20 mouse cellular contexts compared by ENCODE assay signal in the genomic region with DNA sequence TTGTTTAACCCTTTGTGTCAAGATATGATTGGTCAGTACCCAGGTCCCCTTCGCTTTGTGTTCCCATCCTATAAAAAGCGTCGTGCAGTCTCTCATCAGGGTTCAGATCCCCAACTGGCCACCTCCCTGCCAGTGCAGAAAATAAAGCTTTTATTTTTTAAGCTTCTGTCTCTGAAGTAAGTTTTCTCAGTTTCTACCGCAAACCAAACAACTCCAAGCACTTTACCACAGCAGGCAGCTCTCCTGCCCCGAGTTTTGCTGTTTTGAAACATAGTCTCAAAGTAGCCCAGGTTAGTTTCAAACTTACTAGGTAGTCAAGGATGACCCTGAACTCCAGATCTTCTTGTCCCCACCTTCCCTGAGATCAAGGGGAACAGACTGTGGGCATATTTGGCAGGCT. TPM values are rescaled to one million over a fixed set of nuclear protein-coding genes. Genes with fewer than 3 reads are reported as not detected.
DNase-seq lines count a peak whose midpoint lies in the region; ATAC-seq and TF ChIP-seq lines count a peak whose summit lies in the region.
"Had no signal": no experiment of that assay in that cellular context is flagged by ENCODE, and none has a peak within 500 bp of the region (broad histone marks: within the 10 kb centered on the region; RNA-seq: fewer than 3 reads in every experiment).

No protein-coding gene starts in this region.

- no peak overlapping the region for H3K9ac ChIP-seq in heart, adult 2 months (ENCODE audit: low read depth, low read length)
- no peak overlapping the region for H3K9ac ChIP-seq in liver, embryonic 11.5 days (ENCODE audit: low read depth, low read length)
- H3K9ac ChIP-seq in liver, embryonic 13.5 days = peak overlapping the region; percentile 71
- H3K9ac ChIP-seq in forebrain, embryonic 16.5 days (replicated peaks; ENCODE audit: low read depth, low read length) = no peak overlapping the region
- H3K9ac ChIP-seq: forebrain, postnatal 0 days; hindbrain, embryonic 13.5 days had no signal

- intact Hi-C loops in heart, adult 2 months (cut with DNase I) = loop anchor here (1.0 to 5.0 kb wide), 2 partner anchors 10 to 74 kb away; no protein-coding TSS in a partner anchor
- intact Hi-C loops in heart, postnatal 36 days (cut with DNase I) = no loop called here

- H3K27ac ChIP-seq in heart, adult 2 months = peak overlapping the region; percentile 83
- peak overlapping the region; percentile 94; the same call in 1 of the 2 replicates for H3K27ac ChIP-seq in liver, embryonic 11.5 days (ENCODE audit: low read depth, low read length)
- peak overlapping the region; percentile 94 for H3K27ac ChIP-seq in liver, embryonic 13.5 days
- H3K27ac ChIP-seq in forebrain, embryonic 16.5 days (ENCODE audit: low read length) = no peak overlapping the region
- H3K27ac ChIP-seq: hindbrain, embryonic 13.5 days had no signal

- TF ChIP-seq CTCF in heart, adult 2 months (IDR thresholded peaks at IDR 0.05) = no peak

- H3K36me3 ChIP-seq in heart, adult 2 months (ENCODE audit: control insufficient read depth, insufficient read depth, low read length) = peaks cover 2% of the 10 kb centered on the region; the same call in 1 of the 2 replicates
- H3K36me3 ChIP-seq in liver, embryonic 11.5 days (ENCODE audit: control insufficient read depth, insufficient read depth, low read length) = peaks cover 15% of the 10 kb centered on the region
- H3K36me3 ChIP-seq in liver, embryonic 13.5 days = peaks cover 45% of the 10 kb centered on the region
- H3K36me3 ChIP-seq in forebrain, embryonic 16.5 days (ENCODE audit: control insufficient read depth, insufficient read depth) = no peaks in the 10 kb centered on the region

- no peaks in the 10 kb centered on the region for H3K9me3 ChIP-seq in liver, embryonic 11.5 days (ENCODE audit: control insufficient read depth, low read length)
- H3K9me3 ChIP-seq in liver, embryonic 13.5 days (replicated peaks) = no peaks in the 10 kb centered on the region
- no peaks in the 10 kb centered on the region for H3K9me3 ChIP-seq in forebrain, embryonic 16.5 days (ENCODE audit: control insufficient read depth, low read length)
- H3K9me3 ChIP-seq: hindbrain, embryonic 13.5 days had no signal

- 0 out of 2 replicates have a peak, but pooled peaks have one; percentile 20 for TF ChIP-seq POLR2A in heart, adult 2 months (IDR thresholded peaks at IDR 0.05; ENCODE audit: insufficient read depth, low read depth, low read length)

- H3K4me2 ChIP-seq in liver, embryonic 11.5 days = no peak overlapping the region
- H3K4me2 ChIP-seq in liver, embryonic 13.5 days = no peak overlapping the region
- no peak overlapping the region for H3K4me2 ChIP-seq in forebrain, embryonic 16.5 days (ENCODE audit: low read length)
- H3K4me2 ChIP-seq: hindbrain, embryonic 13.5 days had no signal

- no peak for ATAC-seq in liver, embryonic 11.5 days (replicated peaks; ENCODE audit: low FRiP score)
- no peak for ATAC-seq in liver, embryonic 13.5 days (ENCODE audit: low read depth)
- ATAC-seq in forebrain, embryonic 16.5 days = no peak
- ATAC-seq: forebrain, postnatal 0 days had no signal

- no peaks in the 10 kb centered on the region for H3K27me3 ChIP-seq in heart, adult 2 months (ENCODE audit: control insufficient read depth, insufficient read depth, low read length)
- H3K27me3 ChIP-seq in liver, embryonic 11.5 days (replicated peaks; ENCODE audit: control insufficient read depth, insufficient read depth, low read length) = no peaks in the 10 kb centered on the region
- H3K27me3 ChIP-seq in liver, embryonic 13.5 days = no peaks in the 10 kb centered on the region
- no peaks in the 10 kb centered on the region for H3K27me3 ChIP-seq in forebrain, embryonic 16.5 days (replicated peaks; ENCODE audit: control insufficient read depth, insufficient read depth, low read length)
- H3K27me3 ChIP-seq: hindbrain, embryonic 13.5 days had no signal

- no peak overlapping the region for H3K4me3 ChIP-seq in heart, adult 2 months
- no peak overlapping the region for H3K4me3 ChIP-seq in liver, embryonic 11.5 days (ENCODE audit: low read depth, low read length)
- H3K4me3 ChIP-seq in liver, embryonic 13.5 days (replicated peaks) = no peak overlapping the region
- no peak overlapping the region for H3K4me3 ChIP-seq in forebrain, embryonic 16.5 days (replicated peaks; ENCODE audit: low read length)
- H3K4me3 ChIP-seq: hindbrain, embryonic 13.5 days had no signal

- no peak for DNase-seq in heart, adult 2 months
- DNase-seq in heart, postnatal 36 days = no peak
- no peak for DNase-seq in liver, embryonic 11.5 days (ENCODE audit: low spot score)
- DNase-seq in liver = no peak
- no peak for DNase-seq in liver, embryonic 13.5 days
- DNase-seq in yolk sac, embryonic 10.5 days (ENCODE audit: low spot score) = peak; percentile 55
- DNase-seq in layer of hippocampus, adult 9-10 months (ENCODE audit: low spot score) = no peak
- DNase-seq: cerebellum, adult 8-10 months; forebrain, postnatal 0 days; gastrocnemius, postnatal 14 days; thymus, postnatal 14 days had no signal

- 92% methylated on average over 5 of the region's 5 CpGs for WGBS in heart, adult 2 months
- 86% methylated on average over 5 of the region's 5 CpGs for WGBS in liver, embryonic 11.5 days
- 85% methylated on average over 5 of the region's 5 CpGs for WGBS in liver, embryonic 13.5 days (ENCODE audit: insufficient replicate concordance)
- 94% methylated on average over 5 of the region's 5 CpGs for WGBS in forebrain, embryonic 16.5 days

- peaks cover 14% of the 10 kb centered on the region for H3K4me1 ChIP-seq in heart, adult 2 months (ENCODE audit: control insufficient read depth, insufficient read depth, low read length)
- peaks cover 29% of the 10 kb centered on the region for H3K4me1 ChIP-seq in liver, embryonic 11.5 days (replicated peaks; ENCODE audit: control insufficient read depth, insufficient read depth, low read length)
- H3K4me1 ChIP-seq in liver, embryonic 13.5 days (replicated peaks) = peaks cover 71% of the 10 kb centered on the region
- peaks cover 11% of the 10 kb centered on the region for H3K4me1 ChIP-seq in forebrain, embryonic 16.5 days (replicated peaks; ENCODE audit: control insufficient read depth, insufficient read depth, low read length)

- no peaks in the 10 kb centered on the region for H3K79me2 ChIP-seq in heart, adult 2 months (replicated peaks; ENCODE audit: control insufficient read depth, insufficient read depth, low read length)

- no peak for TF ChIP-seq EP300 in heart, adult 2 months (IDR thresholded peaks at IDR 0.05; ENCODE audit: insufficient read depth, low read depth, low read length)

RNA-seq across cellular contexts. Expression of gene Ticam1, which starts 1.8 kb away (rescaled TPM):
- 1 to 10 TPM; 8.0 TPM for total RNA-seq in heart, adult 2 months (2021)
- 16.8 and 18.0 TPM in 2 replicates for polyA plus RNA-seq in heart, adult 2 months (2012; rRNA removed)
- 1 to 10 TPM; 8.7 to 8.8 TPM for total RNA-seq in heart, postnatal 36 days (2021)
- 5.8 and 6.2 TPM in 2 replicates for polyA plus RNA-seq in liver, embryonic 11.5 days (2014; fragmentation: Nextera tagmentation; extraction: Ambion mirVana)
- 2.3 and 2.7 TPM in 2 replicates for polyA plus RNA-seq in liver, embryonic 13.5 days (2015; fragmentation: Nextera tagmentation; extraction: Ambion mirVana)
- polyA plus RNA-seq in forebrain, embryonic 16.5 days (2015; fragmentation: Nextera tagmentation; extraction: Ambion mirVana) = 1.6 and 1.9 TPM in 2 replicates

RNA-seq across cellular contexts. Expression of gene Plin3, which starts 14.3 kb away (rescaled TPM):
- 100 to 1,000 TPM; 160 to 221 TPM for total RNA-seq in heart, adult 2 months (2021)
- 65.6 and 66.2 TPM in 2 replicates for polyA plus RNA-seq in heart, adult 2 months (2012; rRNA removed)
- total RNA-seq in heart, postnatal 36 days (2021) = 100 to 1,000 TPM; 183 to 206 TPM
- polyA plus RNA-seq in liver, embryonic 11.5 days (2014; fragmentation: Nextera tagmentation; extraction: Ambion mirVana) = 48.4 and 53.7 TPM in 2 replicates
- 24.9 and 27.1 TPM in 2 replicates for polyA plus RNA-seq in liver, embryonic 13.5 days (2015; fragmentation: Nextera tagmentation; extraction: Ambion mirVana)
- 9.3 and 12.6 TPM in 2 replicates for polyA plus RNA-seq in forebrain, embryonic 16.5 days (2015; fragmentation: Nextera tagmentation; extraction: Ambion mirVana)

RNA-seq across cellular contexts. Expression of gene Fem1a, which starts 21.7 kb away (rescaled TPM):
- total RNA-seq in heart, adult 2 months (2021) = 100 to 1,000 TPM; 108 to 124 TPM
- polyA plus RNA-seq in heart, adult 2 months (2012; rRNA removed) = 81.5 and 104 TPM in 2 replicates
- 100 to 1,000 TPM; 106 to 111 TPM for total RNA-seq in heart, postnatal 36 days (2021)
- polyA plus RNA-seq in liver, embryonic 11.5 days (2014; fragmentation: Nextera tagmentation; extraction: Ambion mirVana) = 14.0 and 15.0 TPM in 2 replicates
- polyA plus RNA-seq in liver, embryonic 13.5 days (2015; fragmentation: Nextera tagmentation; extraction: Ambion mirVana) = 6.1 and 7.1 TPM in 2 replicates
- polyA plus RNA-seq in forebrain, embryonic 16.5 days (2015; fragmentation: Nextera tagmentation; extraction: Ambion mirVana) = 23.4 and 24.5 TPM in 2 replicates

RNA-seq across cellular contexts. Expression of gene Arrdc5, which starts 21.7 kb away (rescaled TPM):
- total RNA-seq in heart, adult 2 months (2021) = not detected
- polyA plus RNA-seq in heart, adult 2 months (2012; rRNA removed) = 0.32 TPM in 1 of 2 replicates, not detected in the other
- not detected for total RNA-seq in heart, postnatal 36 days (2021)
- polyA plus RNA-seq in liver, embryonic 11.5 days (2014; fragmentation: Nextera tagmentation; extraction: Ambion mirVana) = not detected in 2 replicates
- not detected in 2 replicates for polyA plus RNA-seq in liver, embryonic 13.5 days (2015; fragmentation: Nextera tagmentation; extraction: Ambion mirVana)
- polyA plus RNA-seq in forebrain, embryonic 16.5 days (2015; fragmentation: Nextera tagmentation; extraction: Ambion mirVana) = not detected in 2 replicates
- total RNA-seq: adrenal gland, adult 18-20 months; forebrain, postnatal 0 days; gastrocnemius, postnatal 14 days; layer of hippocampus, postnatal 10 days; left cerebral cortex, postnatal 36 days; neutrophil, adult 5-6 weeks had no signal
- polyA plus RNA-seq: brain, embryonic 14.5 days; forebrain, postnatal 0 days; hindbrain, embryonic 13.5 days; kidney, postnatal 0 days; lung, embryonic 16.5 days had no signal

RNA-seq across cellular contexts. Expression of gene Uhrf1, which starts 24.8 kb away (rescaled TPM):
- total RNA-seq in heart, adult 2 months (2021) = 1 to 10 TPM; 2.0 to 2.4 TPM
- polyA plus RNA-seq in heart, adult 2 months (2012; rRNA removed) = 0.85 and 1.2 TPM in 2 replicates
- 1 to 10 TPM; 2.8 to 3.3 TPM for total RNA-seq in heart, postnatal 36 days (2021)
- 172 and 182 TPM in 2 replicates for polyA plus RNA-seq in liver, embryonic 11.5 days (2014; fragmentation: Nextera tagmentation; extraction: Ambion mirVana)
- 121 and 131 TPM in 2 replicates for polyA plus RNA-seq in liver, embryonic 13.5 days (2015; fragmentation: Nextera tagmentation; extraction: Ambion mirVana)
- polyA plus RNA-seq in forebrain, embryonic 16.5 days (2015; fragmentation: Nextera tagmentation; extraction: Ambion mirVana) = 48.1 and 52.2 TPM in 2 replicates
